Mouse (Mus musculus): ENCODE results near the gene Nacad. TPM values are rescaled to one million over a fixed set of nuclear protein-coding genes. Genes with fewer than 3 reads are reported as not detected.
A peak's percentile ranks its signal among the peaks of the same experiment; 100 is the strongest.

Nacad gene
- polyA plus RNA-seq, 1 experiment from 2014 or later = 9.8 TPM

- 0 out of 2 replicates have a peak overlapping the region, but pooled peaks have one; percentile 3 for H3K27ac ChIP-seq (replicated peaks)
Measured at GRCm38 (mm10) chr11:6600284-6600944, 5.4 kb downstream of the Nacad start.

GRCm38 (mm10) chr11:6599831-6600230, 6.0 kb downstream of the Nacad start:
- WGBS = 85% methylated on average over 6 of the region's 6 CpGs
- no peak overlapping the region for H3K4me3 ChIP-seq
- H3K36me3 ChIP-seq (replicated peaks) = peaks cover 48% of the 10 kb centered on the region
- no peaks in the 10 kb centered on the region for H3K9me3 ChIP-seq
- H3K27me3 ChIP-seq (replicated peaks; ENCODE audit: low read depth, poor library complexity, severe bottlenecking) = peaks cover 30% of the 10 kb centered on the region
- H3K4me1 ChIP-seq = peaks cover 68% of the 10 kb centered on the region
- 0 out of 2 replicates have a peak overlapping the region, but pooled peaks have one; percentile 19 for H3K27ac ChIP-seq (replicated peaks)
- DNase-seq (ENCODE audit: low spot score) = no peak

More at GRCm38 (mm10) chr11:6600284-6600944, 5.4 kb downstream of the Nacad start:
- WGBS = 85% methylated on average over 8 of the region's 8 CpGs
- Histone ChIP-seq H3K36me3 (replicated peaks) (peaks cover 42% of the 10 kb centered on the region), H3K27me3 (replicated peaks; ENCODE audit: low read depth, poor library complexity, severe bottlenecking) (peaks cover 36% of the 10 kb centered on the region), H3K9me3 (no peaks in the 10 kb centered on the region), H3K4me3 (no peak overlapping the region), H3K4me1 (peaks cover 74% of the 10 kb centered on the region)
- no peak for DNase-seq (ENCODE audit: low spot score)

GRCm38 (mm10) chr11:6599011-6599681, 6.7 kb downstream of the Nacad start:
- H3K4me1 ChIP-seq = peaks cover 62% of the 10 kb centered on the region
- peaks cover 23% of the 10 kb centered on the region for H3K27me3 ChIP-seq (replicated peaks; ENCODE audit: low read depth, poor library complexity, severe bottlenecking)
- H3K27ac ChIP-seq (replicated peaks) = peak overlapping the region; percentile 61
- peak; percentile 58 for DNase-seq (ENCODE audit: low spot score)
- H3K9me3 ChIP-seq = no peaks in the 10 kb centered on the region
- H3K36me3 ChIP-seq (replicated peaks) = peaks cover 55% of the 10 kb centered on the region
- WGBS = 17% methylated on average over 27 of the region's 27 CpGs
- H3K4me3 ChIP-seq = peak overlapping the region; percentile 39

- no peak for DNase-seq (ENCODE audit: low spot score)
- Histone ChIP-seq H3K27me3 (replicated peaks; ENCODE audit: low read depth, poor library complexity, severe bottlenecking) (peaks cover 15% of the 10 kb centered on the region), H3K27ac (replicated peaks) (peak overlapping the region; percentile 61), H3K4me1 (peaks cover 54% of the 10 kb centered on the region), H3K36me3 (replicated peaks) (peaks cover 63% of the 10 kb centered on the region), H3K9me3 (no peaks in the 10 kb centered on the region), H3K4me3 (peak overlapping the region; percentile 39)
- 53% methylated on average over 19 of the region's 19 CpGs for WGBS
Measured at GRCm38 (mm10) chr11:6598191-6598889, 7.5 kb downstream of the Nacad start.

GRCm38 (mm10) chr11:6597523-6597922, 8.3 kb downstream of the Nacad start:
- Histone ChIP-seq H3K27me3 (replicated peaks; ENCODE audit: low read depth, poor library complexity, severe bottlenecking) (0 out of 2 replicates have a peak, but pooled peaks cover 7% of the 10 kb centered on the region), H3K27ac (replicated peaks) (no peak overlapping the region), H3K4me3 (no peak overlapping the region), H3K4me1 (peaks cover 48% of the 10 kb centered on the region), H3K9me3 (no peaks in the 10 kb centered on the region), H3K36me3 (replicated peaks) (peaks cover 71% of the 10 kb centered on the region)
- no peak for DNase-seq (ENCODE audit: low spot score)
- WGBS = 81% methylated on average over 7 of the region's 7 CpGs

GRCm38 (mm10) chr11:6596616-6597015, 9.2 kb downstream of the Nacad start:
- H3K9me3 ChIP-seq = no peaks in the 10 kb centered on the region
- no peak overlapping the region for H3K27ac ChIP-seq (replicated peaks)
- H3K36me3 ChIP-seq (replicated peaks) = peaks cover 80% of the 10 kb centered on the region

GRCm38 (mm10) chr11:6596205-6596604, 9.6 kb downstream of the Nacad start:
- peaks cover 85% of the 10 kb centered on the region for H3K36me3 ChIP-seq (replicated peaks)
- no peaks in the 10 kb centered on the region for H3K9me3 ChIP-seq
- no peak overlapping the region for H3K4me3 ChIP-seq
- no peaks in the 10 kb centered on the region for H3K27me3 ChIP-seq (replicated peaks; ENCODE audit: low read depth, poor library complexity, severe bottlenecking)
- DNase-seq (ENCODE audit: low spot score) = no peak
- 96% methylated on average over 6 of the region's 6 CpGs for WGBS
- no peak overlapping the region for H3K27ac ChIP-seq (replicated peaks)
- H3K4me1 ChIP-seq = peaks cover 38% of the 10 kb centered on the region

More at GRCm38 (mm10) chr11:6596616-6597015, 9.2 kb downstream of the Nacad start:
- DNase-seq (ENCODE audit: low spot score) = no peak
- no peak overlapping the region for H3K4me3 ChIP-seq
- peaks cover 40% of the 10 kb centered on the region for H3K4me1 ChIP-seq
- no peaks in the 10 kb centered on the region for H3K27me3 ChIP-seq (replicated peaks; ENCODE audit: low read depth, poor library complexity, severe bottlenecking)
- WGBS = 73% methylated on average over 3 of the region's 3 CpGs

GRCm38 (mm10) chr11:6595339-6595738, 10.5 kb downstream of the Nacad start:
- H3K36me3 ChIP-seq (replicated peaks) = peaks cover 90% of the 10 kb centered on the region
- WGBS = 89% methylated on average over 5 of the region's 5 CpGs

GRCm38 (mm10) chr11:6594845-6595244, 11.0 kb downstream of the Nacad start:
- no peak overlapping the region for H3K4me3 ChIP-seq
- peaks cover 31% of the 10 kb centered on the region for H3K4me1 ChIP-seq
- DNase-seq (ENCODE audit: low spot score) = no peak
- no peaks in the 10 kb centered on the region for H3K9me3 ChIP-seq
- no peak overlapping the region for H3K27ac ChIP-seq (replicated peaks)
- no peaks in the 10 kb centered on the region for H3K27me3 ChIP-seq (replicated peaks; ENCODE audit: low read depth, poor library complexity, severe bottlenecking)
- H3K36me3 ChIP-seq (replicated peaks) = peaks cover 95% of the 10 kb centered on the region
- WGBS = 93% methylated on average over 6 of the region's 6 CpGs

More at GRCm38 (mm10) chr11:6595339-6595738, 10.5 kb downstream of the Nacad start:
- DNase-seq (ENCODE audit: low spot score) = no peak
- Histone ChIP-seq H3K4me3 (no peak overlapping the region), H3K9me3 (no peaks in the 10 kb centered on the region), H3K27ac (replicated peaks) (no peak overlapping the region), H3K4me1 (peaks cover 36% of the 10 kb centered on the region), H3K27me3 (replicated peaks; ENCODE audit: low read depth, poor library complexity, severe bottlenecking) (no peaks in the 10 kb centered on the region)

GRCm38 (mm10) chr11:6593406-6593805, 12.4 kb downstream of the Nacad start:
- no peak overlapping the region for H3K27ac ChIP-seq (replicated peaks)
- peaks cover 100% of the 10 kb centered on the region for H3K36me3 ChIP-seq (replicated peaks)
- no peak for DNase-seq (ENCODE audit: low spot score)
- H3K9me3 ChIP-seq = no peaks in the 10 kb centered on the region
- no peak overlapping the region for H3K4me3 ChIP-seq
- peaks cover 17% of the 10 kb centered on the region for H3K4me1 ChIP-seq
- 87% methylated on average over 11 of the region's 11 CpGs for WGBS
- H3K27me3 ChIP-seq (replicated peaks; ENCODE audit: low read depth, poor library complexity, severe bottlenecking) = no peaks in the 10 kb centered on the region

- no peak overlapping the region for H3K27ac ChIP-seq (replicated peaks)
- no peak overlapping the region for H3K4me3 ChIP-seq
- no peaks in the 10 kb centered on the region for H3K27me3 ChIP-seq (replicated peaks; ENCODE audit: low read depth, poor library complexity, severe bottlenecking)
- no peaks in the 10 kb centered on the region for H3K4me1 ChIP-seq
- H3K9me3 ChIP-seq = no peaks in the 10 kb centered on the region
- H3K36me3 ChIP-seq (replicated peaks) = peaks cover 97% of the 10 kb centered on the region
- WGBS = 87% methylated on average over 10 of the region's 10 CpGs
- DNase-seq (ENCODE audit: low spot score) = no peak
Measured at GRCm38 (mm10) chr11:6590933-6591675, 14.7 kb downstream of the Nacad start.

GRCm38 (mm10) chr11:6589838-6590237, 16.0 kb downstream of the Nacad start:
- H3K27ac ChIP-seq (replicated peaks) = no peak overlapping the region
- H3K4me3 ChIP-seq = no peak overlapping the region
- WGBS = 95% methylated on average over 7 of the region's 7 CpGs
- H3K27me3 ChIP-seq (replicated peaks; ENCODE audit: low read depth, poor library complexity, severe bottlenecking) = no peaks in the 10 kb centered on the region
- H3K4me1 ChIP-seq = no peaks in the 10 kb centered on the region
- no peak for DNase-seq (ENCODE audit: low spot score)
- peaks cover 97% of the 10 kb centered on the region for H3K36me3 ChIP-seq (replicated peaks)
- no peaks in the 10 kb centered on the region for H3K9me3 ChIP-seq
